Mouse (Mus musculus): ENCODE results near the gene Pcbd2. TPM values are rescaled to one million over a fixed set of nuclear protein-coding genes. Genes with fewer than 3 reads are reported as not detected.

Gene Pcbd2
- polyA plus RNA-seq, 1 experiment: 57.4 TPM

GRCm38 (mm10) chr13:55775056-55775455 is 47.9 kb downstream of the Pcbd2 start:
- H3K4me2 ChIP-seq (ENCODE audit: low read depth): no peak overlapping the region

GRCm38 (mm10) chr13:55784268-55784667 is 57.1 kb downstream of the Pcbd2 start, which contains the start of gene Catsper3:
Gene Catsper3 (plus strand): TSS chr13:55784568.
- Histone ChIP-seq H3K79me2 (ENCODE audit: control insufficient read depth, insufficient read depth) (no peaks in the 10 kb centered on the region), H3K4me2 (ENCODE audit: low read depth) (no peak within 1 kb of the TSS), H3ac (ENCODE audit: control insufficient read depth, insufficient read length) (no peak within 1 kb of the TSS), H3K4me3 (no peak within 1 kb of the TSS), H3K27me3 (ENCODE audit: control insufficient read depth, insufficient read depth, insufficient read length) (no peaks in the 10 kb centered on the region), H3K36me3 (ENCODE audit: control insufficient read depth, insufficient read depth) (no peaks in the 10 kb centered on the region)
- TF ChIP-seq REST (IDR thresholded peaks at IDR 0.05; ENCODE audit: insufficient read depth, insufficient read length) (no peak), TCF3 (IDR thresholded peaks at IDR 0.05; ENCODE audit: insufficient read length, low read depth) (no peak), E2F4 (IDR thresholded peaks at IDR 0.05; ENCODE audit: insufficient read depth) (no peak), POLR2A (IDR thresholded peaks at IDR 0.05; ENCODE audit: insufficient read length, low read depth) (no peak)

More at GRCm38 (mm10) chr13:55775056-55775455, 47.9 kb downstream of the Pcbd2 start:
- H3K4me3 ChIP-seq: no peak overlapping the region
- no peaks in the 10 kb centered on the region for H3K27me3 ChIP-seq (ENCODE audit: control insufficient read depth, insufficient read depth, insufficient read length)
- no peaks in the 10 kb centered on the region for H3K79me2 ChIP-seq (ENCODE audit: control insufficient read depth, insufficient read depth)
- H3K36me3 ChIP-seq (ENCODE audit: control insufficient read depth, insufficient read depth): no peaks in the 10 kb centered on the region
- TF ChIP-seq POLR2A (IDR thresholded peaks at IDR 0.05; ENCODE audit: insufficient read length, low read depth): no peak
- no peak overlapping the region for H3ac ChIP-seq (ENCODE audit: control insufficient read depth, insufficient read length)

- Histone ChIP-seq H3K36me3 (ENCODE audit: control insufficient read depth, insufficient read depth) (no peaks in the 10 kb centered on the region), H3K79me2 (ENCODE audit: control insufficient read depth, insufficient read depth) (no peaks in the 10 kb centered on the region), H3K27me3 (ENCODE audit: control insufficient read depth, insufficient read depth, insufficient read length) (no peaks in the 10 kb centered on the region), H3K4me2 (ENCODE audit: low read depth) (no peak overlapping the region), H3ac (ENCODE audit: control insufficient read depth, insufficient read length) (no peak overlapping the region), H3K4me3 (no peak overlapping the region)
- TF ChIP-seq POLR2A (IDR thresholded peaks at IDR 0.05; ENCODE audit: insufficient read length, low read depth) (no peak), POLR2AphosphoS2 (IDR thresholded peaks at IDR 0.05; ENCODE audit: insufficient read length, low read depth) (no peak), MAX (IDR thresholded peaks at IDR 0.05; ENCODE audit: low read depth) (no peak), E2F4 (IDR thresholded peaks at IDR 0.05; ENCODE audit: insufficient read depth) (no peak), MYOG (IDR thresholded peaks at IDR 0.05; ENCODE audit: control insufficient read depth in 1 of 3, insufficient read depth in 1 of 3, insufficient read length in 2 of 3, low read depth in 2 of 3) (no peak), MYOD1 (IDR thresholded peaks at IDR 0.05; ENCODE audit: control insufficient read depth in 1 of 3, insufficient read length in 2 of 3, low read depth in 2 of 3) (no peak), TCF3 (IDR thresholded peaks at IDR 0.05; ENCODE audit: insufficient read length, low read depth) (no peak), REST (IDR thresholded peaks at IDR 0.05; ENCODE audit: insufficient read depth, insufficient read length) (no peak), USF1 (IDR thresholded peaks at IDR 0.05; ENCODE audit: low read depth) (no peak), TCF12 (IDR thresholded peaks at IDR 0.05; ENCODE audit: insufficient read depth, poor library complexity, severe bottlenecking) (no peak)
Measured at GRCm38 (mm10) chr13:55786120-55786519, 59.0 kb downstream of the Pcbd2 start.

GRCm38 (mm10) chr13:55801246-55801645 is 74.1 kb downstream of the Pcbd2 start:
- Histone ChIP-seq H3ac (ENCODE audit: control insufficient read depth, insufficient read length) (no peak overlapping the region), H3K27me3 (ENCODE audit: control insufficient read depth, insufficient read depth, insufficient read length) (peaks cover 26% of the 10 kb centered on the region), H3K4me2 (ENCODE audit: low read depth) (no peak overlapping the region), H3K79me2 (ENCODE audit: control insufficient read depth, insufficient read depth) (no peaks in the 10 kb centered on the region), H3K36me3 (ENCODE audit: control insufficient read depth, insufficient read depth) (no peaks in the 10 kb centered on the region), H3K4me3 (no peak overlapping the region)
- no peak for TF ChIP-seq POLR2A (IDR thresholded peaks at IDR 0.05; ENCODE audit: insufficient read length, low read depth)
- no peak for TF ChIP-seq E2F4 (IDR thresholded peaks at IDR 0.05; ENCODE audit: insufficient read depth)
- TF ChIP-seq REST (IDR thresholded peaks at IDR 0.05; ENCODE audit: insufficient read depth, insufficient read length): no peak
- TF ChIP-seq TCF12 (IDR thresholded peaks at IDR 0.05; ENCODE audit: insufficient read depth, poor library complexity, severe bottlenecking): no peak
- TF ChIP-seq MAX (IDR thresholded peaks at IDR 0.05; ENCODE audit: low read depth): no peak
- TF ChIP-seq POLR2AphosphoS2 (IDR thresholded peaks at IDR 0.05; ENCODE audit: insufficient read length, low read depth): no peak
- TF ChIP-seq SRF (IDR thresholded peaks at IDR 0.05; ENCODE audit: control insufficient read depth, insufficient read length, low read depth): no peak
- TF ChIP-seq MYOG (IDR thresholded peaks at IDR 0.05; ENCODE audit: control insufficient read depth in 1 of 3, insufficient read depth in 1 of 3, insufficient read length in 2 of 3, low read depth in 2 of 3): no peak
- no peak for TF ChIP-seq TCF3 (IDR thresholded peaks at IDR 0.05; ENCODE audit: insufficient read length, low read depth)
- TF ChIP-seq CEBPB (IDR thresholded peaks at IDR 0.05; ENCODE audit: insufficient read depth, poor library complexity, severe bottlenecking): no peak
- TF ChIP-seq USF1 (IDR thresholded peaks at IDR 0.05; ENCODE audit: low read depth): no peak
- no peak for TF ChIP-seq MYOD1 (IDR thresholded peaks at IDR 0.05; ENCODE audit: control insufficient read depth in 1 of 3, insufficient read length in 2 of 3, low read depth in 2 of 3)

- no peak for TF ChIP-seq E2F4 (IDR thresholded peaks at IDR 0.05; ENCODE audit: insufficient read depth)
- TF ChIP-seq TCF3 (IDR thresholded peaks at IDR 0.05; ENCODE audit: insufficient read length, low read depth): no peak
- TF ChIP-seq TCF12 (IDR thresholded peaks at IDR 0.05; ENCODE audit: insufficient read depth, poor library complexity, severe bottlenecking): no peak
- no peak for TF ChIP-seq MAX (IDR thresholded peaks at IDR 0.05; ENCODE audit: low read depth)
- TF ChIP-seq SRF (IDR thresholded peaks at IDR 0.05; ENCODE audit: control insufficient read depth, insufficient read length, low read depth): no peak
- no peak for TF ChIP-seq POLR2AphosphoS2 (IDR thresholded peaks at IDR 0.05; ENCODE audit: insufficient read length, low read depth)
- TF ChIP-seq CEBPB (IDR thresholded peaks at IDR 0.05; ENCODE audit: insufficient read depth, poor library complexity, severe bottlenecking): no peak
- no peak for TF ChIP-seq MYOD1 (IDR thresholded peaks at IDR 0.05; ENCODE audit: control insufficient read depth in 1 of 3, insufficient read length in 2 of 3, low read depth in 2 of 3)
- no peak for TF ChIP-seq POLR2A (IDR thresholded peaks at IDR 0.05; ENCODE audit: insufficient read length, low read depth)
- TF ChIP-seq REST (IDR thresholded peaks at IDR 0.05; ENCODE audit: insufficient read depth, insufficient read length): no peak
- no peak for TF ChIP-seq MYOG (IDR thresholded peaks at IDR 0.05; ENCODE audit: control insufficient read depth in 1 of 3, insufficient read depth in 1 of 3, insufficient read length in 2 of 3, low read depth in 2 of 3)
- TF ChIP-seq USF1 (IDR thresholded peaks at IDR 0.05; ENCODE audit: low read depth): no peak
- no peak overlapping the region for H3K4me2 ChIP-seq (ENCODE audit: low read depth)
- no peak overlapping the region for H3K4me3 ChIP-seq
- no peaks in the 10 kb centered on the region for H3K36me3 ChIP-seq (ENCODE audit: control insufficient read depth, insufficient read depth)
- no peak overlapping the region for H3ac ChIP-seq (ENCODE audit: control insufficient read depth, insufficient read length)
- H3K79me2 ChIP-seq (ENCODE audit: control insufficient read depth, insufficient read depth): no peaks in the 10 kb centered on the region
- peaks cover 28% of the 10 kb centered on the region for H3K27me3 ChIP-seq (ENCODE audit: control insufficient read depth, insufficient read depth, insufficient read length)
Measured at GRCm38 (mm10) chr13:55803973-55804372, 76.8 kb downstream of the Pcbd2 start.
